Mouse (Mus musculus) heart, adult 9 months (tissue): ENCODE results near the gene Tnni3.
"Not testable (repeated sequence)": the region's sequence is repeated elsewhere in the genome, so short reads cannot be mapped to it uniquely, and the experiment has no call there.

Experiments
- DNase-seq, 2 experiments: peaks; one replicate each; pipeline ENCODE4 v3.0.0; 2022; ENCODE audit warnings: low spot score in 2 of 2

The Tnni3 gene

GRCm38 (mm10) chr7:4524212-4524922 is at the start of gene Tnni3:
Tnni3 (minus strand) TSS chr7:4524229.
- peak in 1 of 2 experiments; percentile 54 for DNase-seq

- DNase-seq, result not testable (repeated sequence)
Observed at GRCm38 (mm10) chr7:4572361-4572760, 48.3 kb upstream of the Tnni3 start.

- no peak for DNase-seq
Observed at GRCm38 (mm10) chr7:4562660-4563059, 38.6 kb upstream of the Tnni3 start.

- DNase-seq, result no peak
Observed at GRCm38 (mm10) chr7:4557167-4557560, 33.1 kb upstream of the Tnni3 start.

GRCm38 (mm10) chr7:4556256-4557166 is 32.5 kb upstream of the Tnni3 start:
- peak; percentile 30 to 48 for DNase-seq

GRCm38 (mm10) chr7:4547221-4547641 is 23.2 kb upstream of the Tnni3 start, which contains the start of gene Syt5:
Syt5 (minus strand) TSS chr7:4547541.
- DNase-seq, result no peak

GRCm38 (mm10) chr7:4546591-4547131 is 22.6 kb upstream of the Tnni3 start:
- peak; percentile 37 to 55 for DNase-seq

- DNase-seq, result no peak
Observed at GRCm38 (mm10) chr7:4546050-4546449, 22.0 kb upstream of the Tnni3 start.

- DNase-seq, result no peak
Observed at GRCm38 (mm10) chr7:4542013-4542412, 18.0 kb upstream of the Tnni3 start.

- no peak for DNase-seq
Observed at GRCm38 (mm10) chr7:4541344-4541743, 17.3 kb upstream of the Tnni3 start.

- DNase-seq, result no peak
Observed at GRCm38 (mm10) chr7:4539019-4539418, 15.0 kb upstream of the Tnni3 start.

GRCm38 (mm10) chr7:4537181-4537580 is 13.2 kb upstream of the Tnni3 start:
- DNase-seq, result no peak

- no peak for DNase-seq
Observed at GRCm38 (mm10) chr7:4536369-4536768, 12.3 kb upstream of the Tnni3 start.

- peak; percentile 59 to 75 for DNase-seq
Observed at GRCm38 (mm10) chr7:4532005-4532729, 8.1 kb upstream of the Tnni3 start, which contains the start of gene Dnaaf3. Dnaaf3 (minus strand) TSS chr7:4532453.

GRCm38 (mm10) chr7:4530166-4530565 is 6.1 kb upstream of the Tnni3 start:
- DNase-seq, result not testable (repeated sequence)

GRCm38 (mm10) chr7:4527302-4527689 is 3.3 kb upstream of the Tnni3 start:
- no peak for DNase-seq

GRCm38 (mm10) chr7:4526341-4527301 is 2.6 kb upstream of the Tnni3 start:
- peak; percentile 79 to 80 for DNase-seq

GRCm38 (mm10) chr7:4523205-4524130 is 561 bp downstream of the Tnni3 start:
- peak in 1 of 2 experiments; percentile 27 for DNase-seq

GRCm38 (mm10) chr7:4522292-4522691 is 1.7 kb downstream of the Tnni3 start:
- peak; percentile 73 for DNase-seq
